Mouse (Mus musculus) lung, postnatal 0 days (tissue): ENCODE results near the gene Ak6.

ENCODE experiments used
- CTCF ChIP-seq: IDR thresholded peaks from 2 replicates; pipeline ENCODE4 v1.5.1; 2016; ENCODE audit warnings: antibody characterized with exemption, mild to moderate bottlenecking
- EP300 ChIP-seq: IDR thresholded peaks from 2 replicates; pipeline ENCODE4 v1.6.1; 2016; ENCODE audit warnings: antibody characterized with exemption, mild to moderate bottlenecking, control low read depth

- TF ChIP-seq CTCF (0 out of 2 replicates have a peak, but pooled peaks have one; percentile 10), EP300 (no peak)
Observed at GRCm38 (mm10) chr13:100669291-100670022, 18.7 kb downstream of the Ak6 start, which contains the start of gene Ccdc125.
